Comparison of ENCODE assay signal across 8 mouse cellular contexts in the genomic region with DNA sequence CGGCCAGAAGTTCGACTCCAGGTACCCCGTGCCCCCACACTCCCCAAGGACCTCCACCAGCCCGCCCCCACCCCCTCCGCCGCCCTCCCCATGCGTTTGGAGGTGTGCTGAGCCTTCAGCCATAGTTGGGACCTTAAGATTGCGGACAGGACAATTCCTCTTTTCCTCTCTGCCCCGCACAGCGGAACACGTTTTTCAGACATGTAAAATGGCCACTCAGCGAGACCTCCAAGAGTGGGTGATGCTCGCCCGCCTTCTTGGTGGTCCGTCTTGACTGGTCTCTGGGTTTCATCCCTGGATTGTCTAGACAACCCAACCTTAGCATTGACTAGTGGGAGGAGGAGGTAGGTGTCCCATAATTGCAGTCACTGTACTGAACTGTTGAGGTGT. TPM values are rescaled to one million over a fixed set of nuclear protein-coding genes. Genes with fewer than 3 reads are reported as not detected.
DNase-seq lines count a peak whose midpoint lies in the region; ATAC-seq and TF ChIP-seq lines count a peak whose summit lies in the region.

No protein-coding gene starts in this region.

- no peak for TF ChIP-seq CTCF in gastrocnemius, adult 2 months (IDR thresholded peaks at IDR 0.05)

- WGBS in heart, embryonic 12.5 days = under 1% methylated on average over 15 of the region's 15 CpGs
- 6% methylated on average over 15 of the region's 15 CpGs for WGBS in liver, embryonic 13.5 days (ENCODE audit: insufficient replicate concordance)
- WGBS in stomach, embryonic 14.5 days = 3% methylated on average over 15 of the region's 15 CpGs

- H3K9me3 ChIP-seq in heart, embryonic 12.5 days (replicated peaks) = no peaks in the 10 kb centered on the region
- no peaks in the 10 kb centered on the region for H3K9me3 ChIP-seq in liver, embryonic 13.5 days (replicated peaks)
- H3K9me3 ChIP-seq in stomach, embryonic 14.5 days (ENCODE audit: control insufficient read depth, low read depth, low read length) = no peaks in the 10 kb centered on the region

- H3K36me3 ChIP-seq in heart, embryonic 12.5 days = peaks cover 18% of the 10 kb centered on the region
- H3K36me3 ChIP-seq in liver, embryonic 13.5 days = peaks cover 2% of the 10 kb centered on the region; the same call in 1 of the 2 replicates
- H3K36me3 ChIP-seq in stomach, embryonic 14.5 days (ENCODE audit: control insufficient read depth, insufficient read depth, low read length) = peaks cover 8% of the 10 kb centered on the region

- no peak for DNase-seq in gastrocnemius, adult 2 months
- no peak for DNase-seq in gastrocnemius, postnatal 14 days
- peak; percentile 52 for DNase-seq in R1 (ENCODE audit: low read depth, low spot score)
- no peak for DNase-seq in liver, embryonic 13.5 days
- no peak for DNase-seq in c-Kit-positive CD71-positive TER-119-positive erythroid progenitor cells, embryonic 14.5 days (ENCODE audit: low spot score)
- no peak for DNase-seq in ovary, postnatal 36 days (ENCODE audit: low spot score)

- peaks cover 9% of the 10 kb centered on the region for H3K4me1 ChIP-seq in heart, embryonic 12.5 days (replicated peaks)
- H3K4me1 ChIP-seq in liver, embryonic 13.5 days (replicated peaks) = peaks cover 20% of the 10 kb centered on the region
- 0 out of 2 replicates have a peak, but pooled peaks cover 6% of the 10 kb centered on the region for H3K4me1 ChIP-seq in stomach, embryonic 14.5 days (ENCODE audit: control insufficient read depth, insufficient read depth, low read length)

- peak overlapping the region; percentile 93 for H3K27ac ChIP-seq in gastrocnemius, adult 2 months
- H3K27ac ChIP-seq in heart, embryonic 12.5 days (ENCODE audit: poor library complexity, severe bottlenecking) = peak overlapping the region; percentile 92
- peak overlapping the region; percentile 43; the same call in 1 of the 2 replicates for H3K27ac ChIP-seq in liver, embryonic 13.5 days
- peak overlapping the region; percentile 82 for H3K27ac ChIP-seq in stomach, embryonic 14.5 days (ENCODE audit: low read length)

- peak overlapping the region; percentile 91 for H3K4me2 ChIP-seq in heart, embryonic 12.5 days
- H3K4me2 ChIP-seq in liver, embryonic 13.5 days = peak overlapping the region; percentile 94
- peak overlapping the region; percentile 71 for H3K4me2 ChIP-seq in stomach, embryonic 14.5 days (replicated peaks; ENCODE audit: low read depth, low read length)

- peak overlapping the region; percentile 86 for H3K4me3 ChIP-seq in gastrocnemius, adult 2 months
- peak overlapping the region; percentile 94 for H3K4me3 ChIP-seq in heart, embryonic 12.5 days
- H3K4me3 ChIP-seq in liver, embryonic 13.5 days (replicated peaks) = peak overlapping the region; percentile 70
- H3K4me3 ChIP-seq in stomach, embryonic 14.5 days (ENCODE audit: low read depth, low read length) = peak overlapping the region; percentile 64

- intact Hi-C loops in gastrocnemius, adult 2 months (cut with DNase I) = no loop called here
- intact Hi-C loops in gastrocnemius, postnatal 14 days (cut with DNase I; ENCODE audit: low total_unique reads) = no loop called here

- H3K9ac ChIP-seq in heart, embryonic 12.5 days = peak overlapping the region; percentile 94
- peak overlapping the region; percentile 77 for H3K9ac ChIP-seq in liver, embryonic 13.5 days
- H3K9ac ChIP-seq in stomach, embryonic 14.5 days (replicated peaks; ENCODE audit: low read depth, low read length) = peak overlapping the region; percentile 69

- peak; percentile 5; the same call in 1 of the 2 replicates for ATAC-seq in heart, embryonic 12.5 days (ENCODE audit: insufficient number of reproducible peaks, low FRiP score)
- peak; percentile 13; the same call in 1 of the 2 replicates for ATAC-seq in liver, embryonic 13.5 days (ENCODE audit: low read depth)
- no peak for ATAC-seq in stomach, embryonic 14.5 days (ENCODE audit: insufficient number of reproducible peaks, insufficient read depth, low FRiP score, low read depth)

- H3K27me3 ChIP-seq in heart, embryonic 12.5 days (replicated peaks) = no peaks in the 10 kb centered on the region
- H3K27me3 ChIP-seq in liver, embryonic 13.5 days = peaks cover 6% of the 10 kb centered on the region
- no peaks in the 10 kb centered on the region for H3K27me3 ChIP-seq in stomach, embryonic 14.5 days (ENCODE audit: control insufficient read depth, insufficient read depth, low read length)

RNA-seq across cellular contexts. Expression of gene Fkbp9, which starts 0.5 kb away (rescaled TPM):
- total RNA-seq in gastrocnemius, adult 2 months (2021) = 10 to 100 TPM; 48.9 to 60.2 TPM
- total RNA-seq in gastrocnemius, postnatal 14 days (2021) = 10 to 100 TPM; 78.4 to 90.1 TPM
- polyA plus RNA-seq in heart, embryonic 12.5 days (2016; fragmentation: Nextera tagmentation; extraction: Ambion mirVana) = 151 and 154 TPM in 2 replicates
- 26.2 and 28.5 TPM in 2 replicates for polyA plus RNA-seq in liver, embryonic 13.5 days (2015; fragmentation: Nextera tagmentation; extraction: Ambion mirVana)
- 149 and 163 TPM in 2 replicates for polyA plus RNA-seq in stomach, embryonic 14.5 days (2014; fragmentation: Nextera tagmentation; extraction: Ambion mirVana)

RNA-seq across cellular contexts. Expression of gene Kbtbd2, which starts 34.8 kb away (rescaled TPM):
- 10 to 100 TPM; 20.7 to 26.0 TPM for total RNA-seq in gastrocnemius, adult 2 months (2021)
- total RNA-seq in gastrocnemius, postnatal 14 days (2021) = 10 to 100 TPM; 19.0 to 20.1 TPM
- 37.0 and 40.2 TPM in 2 replicates for polyA plus RNA-seq in heart, embryonic 12.5 days (2016; fragmentation: Nextera tagmentation; extraction: Ambion mirVana)
- polyA plus RNA-seq in liver, embryonic 13.5 days (2015; fragmentation: Nextera tagmentation; extraction: Ambion mirVana) = 13.6 TPM in 2 replicates
- 31.7 and 34.4 TPM in 2 replicates for polyA plus RNA-seq in stomach, embryonic 14.5 days (2014; fragmentation: Nextera tagmentation; extraction: Ambion mirVana)

Comparison
In these comparisons a context has a peak if more than half of its experiments do, and no peak if none do; other contexts are left out.
1. H3K27ac ChIP-seq: peak in every context shown above with its lines; median percentile 93 in gastrocnemius, adult 2 months; 92 in heart, embryonic 12.5 days; 82 in stomach, embryonic 14.5 days; 43 in liver, embryonic 13.5 days.